Mouse (Mus musculus) adrenal gland, adult 18-20 months (tissue): ENCODE results near the gene Rnf144b. TPM values are rescaled to one million over a fixed set of nuclear protein-coding genes. Genes with fewer than 3 reads are reported as not detected.

Experiments
- DNase-seq, 2 experiments: peaks; one replicate each; pipeline ENCODE4 v3.0.0; 2021 to 2022; ENCODE audit warnings: low spot score in 2 of 2
- total RNA-seq, 2 experiments: library from RNA; stranded (reverse); gene quantifications; 1 replicate in 1 of 2; 2 replicates in 1 of 2; pipeline ENCODE4 v1.2.3; 2021

Gene Rnf144b
- total RNA-seq, 2 experiments from 2014 or later = 4.4 to 5.0 TPM

- no peak for DNase-seq
Observed at GRCm38 (mm10) chr13:47217107-47217571, 94.7 kb downstream of the Rnf144b start.

DNA sequence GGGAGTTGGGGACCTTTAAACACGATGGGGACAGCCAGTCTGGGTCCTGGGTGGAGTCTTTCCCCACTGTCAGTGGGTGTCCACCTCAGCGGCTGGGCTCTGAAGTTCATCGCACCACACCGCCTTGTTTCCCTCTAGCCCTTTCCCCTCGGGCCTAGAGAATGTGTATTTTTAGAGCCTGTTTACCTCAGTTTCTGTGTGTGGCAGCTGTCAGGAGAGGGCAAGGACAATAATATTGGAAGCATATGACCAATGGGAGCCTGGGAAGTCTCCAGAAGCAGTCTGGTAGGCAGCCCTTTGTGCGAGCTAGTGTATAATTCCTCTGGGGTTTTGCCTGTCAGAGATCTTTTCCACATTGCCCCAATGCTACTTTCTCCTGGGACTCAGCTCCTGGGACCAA, 95.9 kb downstream of the Rnf144b start:
- no peak for DNase-seq

DNA sequence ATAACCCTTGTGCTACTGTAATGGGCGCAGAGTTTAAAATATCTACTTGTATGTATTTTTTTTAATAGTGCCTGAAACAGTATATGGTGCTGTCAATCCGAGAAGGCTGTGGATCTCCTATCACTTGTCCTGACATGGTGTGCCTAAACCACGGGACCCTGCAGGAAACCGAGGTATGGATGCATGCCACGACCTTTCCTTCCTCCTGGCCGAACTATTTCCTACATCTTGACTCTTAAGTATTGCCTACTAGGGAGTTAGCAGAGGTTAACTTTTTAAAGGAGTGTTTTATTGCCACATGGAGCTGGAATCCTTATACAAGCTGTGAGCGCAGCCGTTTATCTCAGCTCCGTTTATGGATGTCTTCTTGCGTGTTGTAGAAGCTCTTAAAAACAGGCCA, 98.0 kb downstream of the Rnf144b start:
- DNase-seq = no peak

DNA sequence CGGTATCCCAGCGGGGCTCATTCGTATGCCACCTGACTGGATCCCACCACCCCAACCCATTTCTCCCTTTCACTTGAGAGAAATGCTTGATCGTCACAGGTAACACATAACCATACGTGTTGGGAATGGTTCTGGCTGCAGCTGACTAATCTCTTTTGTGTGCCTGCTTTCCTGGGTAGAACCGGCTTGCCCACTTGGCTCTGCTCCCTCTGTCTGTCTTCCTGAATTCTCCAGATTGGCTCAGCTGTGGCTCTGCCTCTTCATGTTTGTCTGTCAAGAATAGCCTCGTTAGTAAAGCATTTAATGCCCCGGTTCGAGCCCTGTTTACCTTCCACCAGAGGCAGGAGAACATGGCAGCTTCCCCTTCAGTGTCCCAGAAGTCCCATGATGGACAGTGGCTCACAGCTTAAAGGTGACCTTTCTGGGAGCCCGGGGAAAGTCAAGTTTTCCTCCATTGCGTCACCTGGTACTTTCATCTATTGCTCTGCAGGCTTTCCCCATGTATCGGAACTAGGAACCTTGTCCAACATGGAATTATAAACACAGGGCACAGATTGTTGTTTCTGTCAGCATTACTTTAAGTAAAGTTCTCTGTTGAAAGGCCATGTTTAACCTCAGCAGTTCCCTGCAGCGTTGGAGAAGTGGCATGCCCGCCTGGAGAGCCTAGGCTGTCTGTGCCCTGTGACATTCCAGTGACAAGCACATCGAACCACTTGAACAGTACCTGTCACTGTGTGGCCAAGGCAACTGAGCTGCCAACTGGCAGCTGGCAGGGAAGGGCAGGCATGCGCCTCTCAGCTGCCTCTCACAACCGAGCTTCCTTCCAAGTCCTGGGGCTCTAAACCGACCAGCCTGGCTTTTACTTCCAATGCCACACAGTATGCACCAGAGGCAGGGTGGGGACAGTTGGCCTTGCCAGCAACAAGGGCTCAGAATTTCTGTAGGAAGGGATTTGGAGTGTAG, 101.4 kb downstream of the Rnf144b start:
- no peak for DNase-seq

DNA sequence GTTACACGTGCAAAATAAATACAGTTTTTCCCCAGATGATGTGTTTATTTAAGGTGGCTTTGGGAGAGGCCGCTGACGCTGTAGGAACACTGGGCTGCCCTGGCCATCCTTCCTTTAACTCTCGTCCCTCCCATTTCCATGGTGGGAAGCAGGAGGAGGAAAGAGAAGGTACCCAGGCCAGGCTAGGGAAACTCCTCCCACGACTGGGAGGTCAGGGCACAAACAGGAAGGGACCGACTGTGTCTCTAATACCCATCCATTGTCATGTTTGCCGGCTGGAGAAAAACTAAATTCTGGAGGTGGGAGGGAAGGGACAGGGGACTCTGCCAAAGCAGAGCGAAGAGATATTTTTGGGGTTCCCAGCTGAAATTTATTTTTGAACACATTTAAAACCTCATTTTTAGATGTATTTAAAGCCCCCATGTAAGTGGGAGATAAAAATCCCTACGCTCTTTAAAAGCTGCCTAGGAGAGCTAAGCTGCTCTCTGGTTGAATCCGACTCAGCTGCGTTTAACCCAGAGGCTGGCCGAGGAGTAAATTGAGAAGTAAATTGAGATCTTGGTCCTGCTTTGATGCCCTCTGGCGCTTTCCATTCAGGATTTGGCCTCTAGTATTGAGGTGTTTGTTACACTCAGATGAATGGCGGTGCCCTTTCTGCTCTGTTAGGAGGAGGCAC, 102.3 kb downstream of the Rnf144b start:
- no peak for DNase-seq

- no peak for DNase-seq
Observed at GRCm38 (mm10) chr13:47225324-47225697, 102.9 kb downstream of the Rnf144b start.

DNA sequence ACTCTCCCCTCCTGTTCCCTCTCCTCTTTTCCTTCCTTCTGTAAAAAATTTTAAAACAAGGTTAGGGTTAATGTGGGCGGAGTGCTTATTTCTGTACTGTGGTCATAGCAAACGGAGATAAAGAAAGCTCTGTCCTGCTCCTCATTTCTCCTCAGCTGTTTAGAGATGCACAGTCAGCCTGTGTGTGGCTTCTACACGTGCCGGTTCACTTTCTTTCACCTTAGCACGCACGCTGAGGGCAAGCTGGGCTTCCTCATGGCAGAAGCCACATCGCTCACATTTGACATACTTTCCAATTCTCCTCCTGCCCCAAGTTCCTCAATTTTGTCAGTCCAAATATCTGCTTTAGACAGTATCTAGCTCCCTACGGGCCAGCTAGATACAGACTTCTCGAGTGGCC, 103.3 kb downstream of the Rnf144b start:
- no peak for DNase-seq

DNA sequence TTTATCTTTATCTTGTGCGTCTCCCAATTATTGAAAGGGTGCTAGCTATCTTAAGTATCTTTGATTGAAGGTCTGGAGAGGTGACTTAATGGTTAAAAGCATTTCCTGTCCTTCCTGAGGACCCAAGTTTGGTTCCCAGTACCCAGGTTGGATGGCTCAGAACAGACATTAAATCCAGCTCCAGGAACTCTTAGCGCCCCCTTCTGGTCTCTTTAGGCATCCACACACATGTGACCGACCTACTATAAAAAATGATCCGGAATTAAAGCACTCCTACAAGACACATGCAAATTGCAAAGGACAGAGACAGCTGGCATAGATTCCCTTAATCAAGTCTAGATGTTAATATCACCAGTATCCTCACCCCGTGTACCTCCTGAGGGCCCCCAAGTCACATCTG, 104.1 kb downstream of the Rnf144b start:
- DNase-seq = no peak

DNA sequence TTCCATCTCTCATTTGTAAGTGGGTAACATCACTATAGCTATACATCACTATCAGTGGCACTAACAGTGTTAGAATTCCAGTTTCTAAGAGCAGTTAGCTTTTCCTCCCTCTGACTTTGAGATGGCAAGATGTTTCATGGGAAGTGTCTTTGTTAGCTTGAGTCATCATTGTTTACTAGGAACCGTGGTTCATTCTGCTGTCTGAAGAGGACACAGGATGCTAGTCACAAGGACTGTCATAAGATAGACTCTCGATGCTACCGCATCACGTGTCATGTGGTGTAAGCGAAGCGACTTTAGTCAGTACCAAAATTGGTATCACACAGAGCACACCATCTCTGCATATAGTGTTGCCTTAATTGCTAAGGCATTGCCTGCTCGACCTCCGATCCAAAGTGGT, 105.7 kb downstream of the Rnf144b start:
- DNase-seq = no peak

GRCm38 (mm10) chr13:47228626-47229190, 106.3 kb downstream of the Rnf144b start:
- DNase-seq = no peak

- no peak for DNase-seq
Observed at GRCm38 (mm10) chr13:47232163-47232562, 109.7 kb downstream of the Rnf144b start.

DNA sequence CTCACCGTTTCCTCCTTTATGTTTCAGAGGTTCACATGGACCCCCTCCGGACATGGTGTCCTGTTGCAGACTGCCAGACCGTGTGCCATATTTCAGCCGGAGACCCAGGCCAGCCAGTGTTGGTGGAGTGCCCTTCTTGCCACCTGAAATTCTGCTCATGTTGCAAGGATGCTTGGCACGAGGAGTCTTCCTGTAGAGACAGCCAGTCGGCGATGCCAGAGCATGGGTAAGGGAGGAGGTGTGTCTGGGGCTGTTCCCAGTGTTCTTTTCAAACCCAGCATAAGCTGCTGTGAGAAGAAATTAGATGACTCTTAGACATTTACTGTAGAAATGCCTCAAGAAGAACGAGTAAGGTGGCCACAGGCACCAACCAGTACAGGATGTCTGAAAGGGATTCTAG, 114.9 kb downstream of the Rnf144b start:
- DNase-seq = no peak

GRCm38 (mm10) chr13:47238131-47238530, 115.7 kb downstream of the Rnf144b start:
- no peak for DNase-seq

GRCm38 (mm10) chr13:47243569-47243968, 121.1 kb downstream of the Rnf144b start:
- DNase-seq = no peak

DNA sequence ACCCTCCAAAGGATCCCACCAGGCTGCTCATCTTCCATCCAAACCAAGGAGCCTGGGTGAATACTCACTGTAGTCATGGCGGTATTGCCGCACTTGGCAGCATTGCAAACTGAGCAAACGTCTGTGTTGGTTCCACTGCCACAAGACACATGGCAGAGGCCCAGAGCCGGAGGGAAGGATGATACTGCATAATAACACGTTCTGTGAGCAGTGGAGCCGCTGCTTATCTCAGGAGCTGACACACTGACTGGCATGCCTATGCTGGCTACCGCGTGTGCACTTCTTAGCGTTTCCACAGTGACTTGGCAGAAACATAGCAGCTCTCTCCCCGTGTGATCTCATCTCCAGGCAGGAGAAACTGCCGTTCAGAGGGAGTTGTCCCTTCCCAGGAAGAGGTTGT, 122.3 kb downstream of the Rnf144b start:
- DNase-seq = no peak

DNA sequence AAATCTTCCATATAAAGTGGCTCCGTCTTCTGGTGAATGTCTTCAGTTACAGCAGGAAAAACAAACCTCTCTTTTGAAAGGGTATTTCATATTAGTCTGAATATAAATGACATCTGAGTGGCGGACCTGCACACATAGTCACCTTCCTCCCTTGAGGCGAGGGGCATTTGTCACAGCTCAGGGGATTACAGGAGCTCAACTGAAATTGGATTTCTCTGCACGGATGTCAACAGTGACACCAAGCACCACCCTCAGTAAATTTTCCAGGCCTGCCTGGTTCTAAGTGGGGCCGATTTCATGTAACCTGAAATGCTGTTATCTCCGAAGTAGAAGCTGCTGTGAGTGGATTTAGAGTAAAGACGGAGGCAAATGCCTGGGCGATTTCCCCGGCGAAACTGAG, 124.0 kb downstream of the Rnf144b start:
- no peak for DNase-seq

- DNase-seq = no peak
Observed at GRCm38 (mm10) chr13:47247156-47247800, 124.8 kb downstream of the Rnf144b start.

DNA sequence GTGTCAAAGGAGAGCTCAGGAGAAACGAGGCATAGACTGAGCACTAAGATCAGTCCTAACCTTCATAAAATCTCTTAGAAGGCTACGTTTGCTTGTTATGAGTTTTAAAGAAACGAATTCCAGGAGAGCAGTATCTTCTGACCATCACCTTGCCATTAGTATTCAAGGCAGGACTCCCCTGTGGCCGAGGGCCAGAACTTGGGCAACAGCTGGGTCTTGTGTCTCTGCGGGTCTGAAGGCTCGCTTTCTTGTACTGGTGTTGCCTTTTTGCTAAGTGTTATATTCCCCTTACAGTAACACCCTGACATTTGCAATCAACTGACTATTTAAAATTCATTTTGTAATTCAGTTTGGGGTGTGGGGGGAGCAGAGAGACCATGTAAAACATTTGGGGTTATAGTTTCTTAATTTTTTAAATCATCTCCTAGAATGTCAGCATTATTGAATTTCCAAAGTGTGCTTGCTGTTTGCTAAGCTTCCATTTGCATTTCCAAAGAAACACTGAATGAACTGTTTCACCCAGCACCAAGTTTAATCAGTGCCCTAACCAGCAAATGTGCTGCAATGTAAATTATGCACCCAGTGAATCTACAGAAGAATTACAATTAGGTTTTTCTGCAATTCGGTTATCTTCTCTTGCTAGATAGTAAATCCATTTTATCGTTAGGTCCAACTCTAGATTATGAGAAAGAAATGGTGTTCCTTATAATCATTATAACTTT, 126.0 kb downstream of the Rnf144b start:
- DNase-seq = no peak

- no peak for DNase-seq
Observed at GRCm38 (mm10) chr13:47250615-47251014, 128.2 kb downstream of the Rnf144b start.

GRCm38 (mm10) chr13:47251114-47251764, 128.8 kb downstream of the Rnf144b start:
- DNase-seq = no peak
